Mouse (Mus musculus) heart, adult 2 months (tissue): ENCODE results near the gene Tmem8. TPM values are rescaled to one million over a fixed set of nuclear protein-coding genes. Genes with fewer than 3 reads are reported as not detected.
A peak's percentile ranks its signal among the peaks of the same experiment; 100 is the strongest.

Source experiments
- DNase-seq, 2 experiments: peaks; one replicate each; pipeline ENCODE4 v3.0.0; 2021
- H3K27ac ChIP-seq: fragments of 200-600 bp; 2 replicates; pipeline ENCODE4 v1.8.1; 2022
- H3K27me3 ChIP-seq: fragments of 200-500 bp; 2 replicates; pipeline ENCODE4 v1.6.1; 2012; ENCODE audit warnings: mild to moderate bottlenecking, low read length, inconsistent platforms, mixed read lengths; ENCODE audit not compliant: control insufficient read depth, insufficient read depth
- H3K36me3 ChIP-seq: fragments of 200-500 bp; 2 replicates; pipeline ENCODE4 v1.6.1; 2012; ENCODE audit warnings: low read length, inconsistent platforms; ENCODE audit not compliant: control insufficient read depth, insufficient read depth
- H3K4me1 ChIP-seq: fragments of 200-500 bp; 2 replicates; pipeline ENCODE4 v1.6.1; 2011; ENCODE audit warnings: low read length; ENCODE audit not compliant: control insufficient read depth, insufficient read depth
- H3K4me3 ChIP-seq: fragments of 200-600 bp; 2 replicates; pipeline ENCODE4 v1.8.1; 2022
- H3K79me2 ChIP-seq: fragments of 200-500 bp; replicated peaks from 2 replicates; pipeline ENCODE4 v1.6.1; 2012; ENCODE audit warnings: mild to moderate bottlenecking, inconsistent platforms, low read length, moderate library complexity, mixed read lengths; ENCODE audit not compliant: control insufficient read depth, insufficient read depth
- H3K9ac ChIP-seq: fragments of 200-500 bp; 2 replicates; pipeline ENCODE4 v1.6.1; 2012; ENCODE audit warnings: low read depth, mild to moderate bottlenecking, control low read depth, inconsistent platforms, low read length, mixed read lengths
- CTCF ChIP-seq: fragments of 200-600 bp; IDR thresholded peaks from 2 replicates; pipeline ENCODE4 v1.8.1; 2022; ENCODE audit warnings: antibody characterized with exemption, mild to moderate bottlenecking, moderate library complexity
- EP300 ChIP-seq: fragments of 200-500 bp; IDR thresholded peaks from 2 replicates; pipeline ENCODE4 v1.6.1; 2011; ENCODE audit warnings: low read depth, low read length, control low read depth; ENCODE audit not compliant: insufficient read depth
- POLR2A ChIP-seq: fragments of 200-500 bp; IDR thresholded peaks from 2 replicates; pipeline ENCODE4 v1.6.1; 2011; ENCODE audit warnings: mild to moderate bottlenecking, low read depth, low read length, control low read depth; ENCODE audit not compliant: insufficient read depth
- WGBS: fragments of 180-500 bp; shearing (Covaris S2); methylation state at CpG from one replicate; pipeline ENCODE4 v1.1.7; 2018; 5-methylcytosine and 5-hydroxymethylcytosine counted together
- intact Hi-C: fragments of 180-260 bp; cut with DNase I; formaldehyde crosslinking; loops from one replicate; pipeline ENCODE4 v1.15.1; 2025
- polyA plus RNA-seq: library from polyadenylated mRNA; depleted of rRNA; stranded (reverse); fragments of >200 nt; gene quantifications from 2 replicates; pipeline ENCODE4 v1.2.3, GENCODE M21; 2012
- total RNA-seq, 2 experiments: library from RNA; stranded (reverse); gene quantifications; 2 replicates each; pipeline ENCODE4 v1.2.3; 2021

The Tmem8 gene
- total and polyA plus RNA-seq, 3 experiments = 3.8 to 11.6 (median 5.3) TPM

DNA sequence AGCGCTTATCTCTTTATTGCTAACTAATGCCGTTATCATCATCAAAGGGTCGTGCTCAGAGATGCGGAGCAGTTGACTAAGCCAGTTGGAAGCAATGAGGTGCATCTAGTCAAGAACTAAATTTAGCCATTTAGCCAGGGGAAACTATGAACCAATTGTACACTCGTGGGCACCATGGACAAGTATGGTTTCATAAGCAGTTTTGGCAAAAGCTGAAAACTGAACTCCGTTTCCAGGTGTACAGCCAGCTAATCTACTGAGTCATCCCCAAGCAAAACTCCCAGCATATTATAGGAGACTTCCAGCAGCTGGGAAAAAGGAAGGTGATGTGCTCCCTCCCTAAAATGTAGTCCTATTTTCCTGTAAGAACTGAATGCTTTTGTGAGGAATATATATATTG, 43.0 kb upstream of the Tmem8 start:
- no peaks in the 10 kb centered on the region for H3K36me3 ChIP-seq
- 15% methylated on average over 6 of the region's 6 CpGs for WGBS
- DNase-seq = no peak
- peaks cover 4% of the 10 kb centered on the region for H3K79me2 ChIP-seq
- H3K9ac ChIP-seq = no peak overlapping the region
- H3K27ac ChIP-seq = peak overlapping the region; percentile 72; the same call in 1 of the 2 replicates
- intact Hi-C loops = no loop called here
- H3K4me3 ChIP-seq = peak overlapping the region; percentile 75
- TF ChIP-seq CTCF = no peak
- no peak for TF ChIP-seq EP300
- no peak for TF ChIP-seq POLR2A
- peaks cover 10% of the 10 kb centered on the region for H3K4me1 ChIP-seq
- H3K27me3 ChIP-seq = no peaks in the 10 kb centered on the region

DNA sequence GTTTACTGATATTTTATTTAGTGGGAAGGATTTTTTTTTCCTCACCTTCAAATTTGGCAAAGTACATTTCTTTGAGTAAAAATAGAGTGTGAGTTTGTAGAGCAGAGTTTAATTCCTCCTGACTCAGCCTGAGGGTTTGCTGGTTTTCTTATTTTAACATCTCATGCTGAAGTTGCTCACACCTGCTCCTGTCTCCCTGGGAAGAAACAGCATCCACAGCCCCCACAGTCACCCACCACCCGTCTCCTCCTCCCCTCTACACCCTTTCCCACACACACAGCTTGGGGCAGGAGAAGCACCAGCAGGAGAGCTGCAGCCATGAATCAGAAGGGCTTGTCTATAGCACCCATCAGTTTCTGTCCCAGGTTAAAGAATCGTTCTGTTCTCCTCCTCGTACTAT, 37.9 kb upstream of the Tmem8 start:
- no peak overlapping the region for H3K27ac ChIP-seq
- TF ChIP-seq EP300 (no peak), CTCF (no peak), POLR2A (no peak)

DNA sequence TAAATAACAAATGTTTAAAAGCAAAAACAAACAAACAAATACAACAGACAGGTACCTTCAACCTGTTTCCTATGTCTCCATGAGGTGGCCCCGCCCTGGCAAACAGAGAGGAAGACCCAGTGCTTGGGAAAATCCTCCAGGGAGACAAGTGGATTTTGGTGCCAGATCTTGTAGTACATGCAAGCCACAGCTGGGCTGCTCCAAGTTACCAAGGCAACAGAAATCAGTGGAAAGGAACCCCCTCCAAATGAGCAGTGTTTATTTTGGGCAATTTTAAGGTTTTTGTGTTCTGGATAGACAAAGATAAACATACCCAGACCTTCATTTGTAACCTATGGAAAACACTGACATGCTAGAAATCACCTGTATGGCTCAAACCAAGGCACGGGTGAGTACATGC, 34.2 kb upstream of the Tmem8 start:
- Histone ChIP-seq H3K36me3 (no peaks in the 10 kb centered on the region), H3K9ac (no peak overlapping the region), H3K27me3 (no peaks in the 10 kb centered on the region), H3K79me2 (no peaks in the 10 kb centered on the region), H3K27ac (no peak overlapping the region), H3K4me3 (no peak overlapping the region), H3K4me1 (no peaks in the 10 kb centered on the region)
- DNase-seq = no peak
- WGBS = 71% methylated on average over 2 of the region's 2 CpGs
- no peak for TF ChIP-seq EP300
- no peak for TF ChIP-seq CTCF
- TF ChIP-seq POLR2A = no peak
- intact Hi-C loops = no loop called here

More for the DNA sequence above, 37.9 kb upstream of the Tmem8 start:
- Histone ChIP-seq H3K27me3 (no peaks in the 10 kb centered on the region), H3K79me2 (no peaks in the 10 kb centered on the region), H3K9ac (no peak overlapping the region), H3K4me3 (no peak overlapping the region), H3K36me3 (no peaks in the 10 kb centered on the region), H3K4me1 (no peaks in the 10 kb centered on the region)
- WGBS = 59% methylated on average over 3 of the region's 3 CpGs
- DNase-seq = no peak
- intact Hi-C loops = no loop called here

DNA sequence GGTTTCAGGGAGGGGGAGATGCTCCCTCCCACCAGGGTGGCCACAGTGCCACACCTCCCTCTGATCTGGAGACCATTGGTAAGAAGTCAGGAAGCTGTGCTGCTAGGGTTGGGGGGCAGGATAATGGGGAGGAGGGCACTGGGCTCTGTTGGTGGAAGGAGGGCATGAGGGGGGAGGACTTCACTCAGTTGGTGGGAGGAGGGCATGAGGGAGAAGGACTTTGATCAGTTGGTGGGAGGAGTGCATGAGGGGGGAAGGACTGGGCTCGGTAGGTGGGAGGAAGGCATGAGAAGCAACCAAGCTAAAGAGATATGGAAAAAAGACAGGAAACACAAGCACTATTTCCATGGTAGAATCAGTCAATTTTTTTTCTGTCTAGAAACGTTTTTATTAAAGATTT, 32.2 kb upstream of the Tmem8 start:
- no peak overlapping the region for H3K9ac ChIP-seq
- H3K27ac ChIP-seq = no peak overlapping the region
- no peak for DNase-seq
- H3K4me3 ChIP-seq = no peak overlapping the region
- no peaks in the 10 kb centered on the region for H3K27me3 ChIP-seq
- H3K79me2 ChIP-seq = no peaks in the 10 kb centered on the region
- H3K36me3 ChIP-seq = no peaks in the 10 kb centered on the region
- TF ChIP-seq CTCF (no peak), POLR2A (no peak), EP300 (no peak)
- intact Hi-C loops = no loop called here
- 34% methylated on average over 2 of the region's 2 CpGs for WGBS
- no peaks in the 10 kb centered on the region for H3K4me1 ChIP-seq

- intact Hi-C loops = no loop called here
- H3K4me1 ChIP-seq = no peaks in the 10 kb centered on the region
- TF ChIP-seq CTCF (no peak), POLR2A (no peak), EP300 (no peak)
- DNase-seq = no peak
- no peak overlapping the region for H3K9ac ChIP-seq
- H3K79me2 ChIP-seq = no peaks in the 10 kb centered on the region
- no peak overlapping the region for H3K4me3 ChIP-seq
- H3K36me3 ChIP-seq = no peaks in the 10 kb centered on the region
- no peak overlapping the region for H3K27ac ChIP-seq
- WGBS = 88% methylated on average over 9 of the region's 9 CpGs
- no peaks in the 10 kb centered on the region for H3K27me3 ChIP-seq
These were observed 26.0 kb upstream of the Tmem8 start for GRCm38 (mm10) chr17:26087059-26087564.

- peak; percentile 89 to 90 for DNase-seq
- Histone ChIP-seq H3K36me3 (no peaks in the 10 kb centered on the region), H3K27ac (peak within 1 kb of the TSS; percentile 70), H3K9ac (peak within 1 kb of the TSS; percentile 81), H3K4me1 (no peaks in the 10 kb centered on the region), H3K4me3 (peak within 1 kb of the TSS; percentile 50), H3K79me2 (no peaks in the 10 kb centered on the region), H3K27me3 (no peaks in the 10 kb centered on the region)
- under 1% methylated on average over 32 of the region's 32 CpGs for WGBS
- intact Hi-C loops = loop anchor here (1.0 to 5.0 kb wide), 4 partner anchors 21 to 198 kb away; partner anchors contain the start of gene Rab11fip3
- TF ChIP-seq CTCF (no peak), EP300 (peak; percentile 77), POLR2A (peak; percentile 65)
These were observed 23.0 kb upstream of the Tmem8 start, which contains the start of gene Decr2 for GRCm38 (mm10) chr17:26089905-26090632. Gene Decr2 (minus strand): TSS chr17:26090337.
